Mouse (Mus musculus): ENCODE data around the gene Rbfox1. TPM values are rescaled to one million over a fixed set of nuclear protein-coding genes. Genes with fewer than 3 reads are reported as not detected.

The Rbfox1 gene
- polyA plus RNA-seq, 1 experiment: not detected

DNA sequence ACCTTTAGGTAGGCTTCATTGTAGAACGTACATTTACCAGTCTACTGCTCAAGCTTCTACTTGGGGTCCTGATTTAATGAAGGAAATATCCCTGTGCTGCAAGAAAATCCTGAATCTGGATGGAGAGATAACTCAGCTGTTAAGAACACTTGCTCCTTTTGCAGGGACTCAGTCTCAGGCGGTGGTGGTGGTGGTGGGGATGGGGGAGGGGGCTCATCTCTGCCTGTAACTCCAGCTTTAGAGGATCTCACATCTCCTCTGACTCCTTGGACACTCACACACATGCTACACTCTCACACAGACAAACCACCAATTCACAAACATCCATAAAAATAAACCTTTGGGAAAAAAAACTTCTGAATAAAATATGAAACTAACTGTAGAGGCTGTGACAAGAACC, 1101.3 kb downstream of the Rbfox1 start:
- Histone ChIP-seq H3K4me1 (ENCODE audit: control insufficient read depth, insufficient read depth, low read length) (no peaks in the 10 kb centered on the region), H3K4me3 (ENCODE audit: insufficient read depth, low read depth, low read length) (no peak overlapping the region), H3K27ac (ENCODE audit: insufficient read depth, low read depth, low read length) (no peak overlapping the region)
- 68% methylated on average over 2 of the region's 2 CpGs for WGBS
- TF ChIP-seq CTCF (IDR thresholded peaks at IDR 0.05; ENCODE audit: insufficient read depth, low read depth, low read length) (no peak), POLR2A (IDR thresholded peaks at IDR 0.05; ENCODE audit: insufficient read depth, low read depth, low read length) (no peak)

GRCm38 (mm10) chr16:6992251-6992650, 1107.1 kb downstream of the Rbfox1 start:
- H3K27ac ChIP-seq (ENCODE audit: insufficient read depth, low read depth, low read length): no peak overlapping the region
- H3K4me1 ChIP-seq (ENCODE audit: control insufficient read depth, insufficient read depth, low read length): no peaks in the 10 kb centered on the region
- no peak overlapping the region for H3K4me3 ChIP-seq (ENCODE audit: insufficient read depth, low read depth, low read length)
- 88% methylated on average over 5 of the region's 5 CpGs for WGBS
- TF ChIP-seq POLR2A (IDR thresholded peaks at IDR 0.05; ENCODE audit: insufficient read depth, low read depth, low read length) (no peak), CTCF (IDR thresholded peaks at IDR 0.05; ENCODE audit: insufficient read depth, low read depth, low read length) (no peak)

DNA sequence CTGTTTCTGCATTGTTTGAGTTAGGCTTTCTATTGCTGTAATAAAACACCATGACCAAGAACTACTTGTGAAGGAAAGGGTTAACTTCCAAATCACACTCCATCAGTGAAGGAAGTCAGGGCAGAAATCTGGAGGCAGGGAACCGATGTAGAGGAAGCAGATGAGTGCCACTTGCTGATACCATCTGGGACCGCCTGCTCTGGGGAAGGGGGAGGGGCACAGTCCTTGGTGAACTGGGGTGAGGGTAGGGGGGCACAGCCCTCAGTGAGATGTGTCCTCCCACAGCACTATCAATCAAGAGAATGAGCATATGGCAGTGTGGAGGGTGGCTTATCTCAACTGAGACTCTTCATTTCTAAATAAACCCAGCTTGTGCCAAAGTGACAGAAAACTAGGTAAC, 1108.0 kb downstream of the Rbfox1 start:
- Histone ChIP-seq H3K27ac (ENCODE audit: insufficient read depth, low read depth, low read length) (no peak overlapping the region), H3K4me3 (ENCODE audit: insufficient read depth, low read depth, low read length) (no peak overlapping the region), H3K4me1 (ENCODE audit: control insufficient read depth, insufficient read depth, low read length) (no peaks in the 10 kb centered on the region)
- WGBS: 67% methylated on average over 2 of the region's 2 CpGs
- TF ChIP-seq CTCF (IDR thresholded peaks at IDR 0.05; ENCODE audit: insufficient read depth, low read depth, low read length) (no peak), POLR2A (IDR thresholded peaks at IDR 0.05; ENCODE audit: insufficient read depth, low read depth, low read length) (no peak)

DNA sequence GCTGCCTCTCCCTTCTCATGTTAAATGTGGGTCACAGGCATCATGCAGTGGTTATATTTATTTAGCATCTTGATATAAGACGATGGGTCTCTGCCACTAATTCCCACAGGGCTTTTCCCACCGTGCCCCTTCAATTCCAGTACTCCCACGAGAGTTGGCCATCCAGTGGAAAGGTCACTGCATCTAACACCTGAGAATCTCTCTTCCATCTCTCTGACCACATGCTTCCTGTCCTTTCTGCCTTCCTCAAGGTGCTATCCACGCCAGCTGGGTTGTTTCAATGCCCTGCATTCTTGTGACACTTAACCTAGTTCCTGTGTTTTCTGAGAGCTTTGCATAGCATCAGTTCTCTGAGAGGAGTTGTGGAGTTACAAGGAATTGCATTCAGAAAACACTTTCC, 1112.0 kb downstream of the Rbfox1 start:
- Histone ChIP-seq H3K4me1 (ENCODE audit: control insufficient read depth, insufficient read depth, low read length) (no peaks in the 10 kb centered on the region), H3K27ac (ENCODE audit: insufficient read depth, low read depth, low read length) (no peak overlapping the region), H3K4me3 (ENCODE audit: insufficient read depth, low read depth, low read length) (no peak overlapping the region)
- 76% methylated on average over 4 of the region's 4 CpGs for WGBS
- TF ChIP-seq CTCF (IDR thresholded peaks at IDR 0.05; ENCODE audit: insufficient read depth, low read depth, low read length) (no peak), POLR2A (IDR thresholded peaks at IDR 0.05; ENCODE audit: insufficient read depth, low read depth, low read length) (no peak)

GRCm38 (mm10) chr16:6997834-6998233, 1112.7 kb downstream of the Rbfox1 start:
- Histone ChIP-seq H3K4me1 (ENCODE audit: control insufficient read depth, insufficient read depth, low read length) (no peaks in the 10 kb centered on the region), H3K27ac (ENCODE audit: insufficient read depth, low read depth, low read length) (no peak overlapping the region), H3K4me3 (ENCODE audit: insufficient read depth, low read depth, low read length) (no peak overlapping the region)
- 71% methylated on average over 7 of the region's 7 CpGs for WGBS
- TF ChIP-seq POLR2A (IDR thresholded peaks at IDR 0.05; ENCODE audit: insufficient read depth, low read depth, low read length) (no peak), CTCF (IDR thresholded peaks at IDR 0.05; ENCODE audit: insufficient read depth, low read depth, low read length) (no peak)

DNA sequence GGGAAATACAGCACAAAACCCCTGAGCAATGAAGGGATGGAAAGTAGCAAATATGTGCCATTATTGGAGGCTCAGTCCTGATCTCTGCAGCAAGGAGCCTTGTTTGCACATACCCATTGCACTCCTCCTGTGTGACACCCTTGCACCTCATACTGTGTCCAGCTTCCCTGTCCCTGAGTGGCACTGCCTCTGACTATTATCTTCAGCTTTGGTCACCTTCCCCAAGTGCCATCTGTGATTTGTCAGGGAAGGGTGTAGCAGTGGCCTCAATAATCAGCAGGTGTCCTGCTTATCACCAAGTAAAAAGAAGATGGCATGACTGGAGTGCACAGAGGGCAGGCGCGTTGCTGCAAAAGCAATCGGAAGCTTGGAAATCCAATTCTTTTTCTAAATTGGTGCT, 1119.4 kb downstream of the Rbfox1 start:
- Histone ChIP-seq H3K4me3 (ENCODE audit: insufficient read depth, low read depth, low read length) (no peak overlapping the region), H3K4me1 (ENCODE audit: control insufficient read depth, insufficient read depth, low read length) (no peaks in the 10 kb centered on the region), H3K27ac (ENCODE audit: insufficient read depth, low read depth, low read length) (no peak overlapping the region)
- 98% methylated on average over 3 of the region's 3 CpGs for WGBS
- TF ChIP-seq CTCF (IDR thresholded peaks at IDR 0.05; ENCODE audit: insufficient read depth, low read depth, low read length) (no peak), POLR2A (IDR thresholded peaks at IDR 0.05; ENCODE audit: insufficient read depth, low read depth, low read length) (no peak)

- Histone ChIP-seq H3K4me1 (ENCODE audit: control insufficient read depth, insufficient read depth, low read length) (no peaks in the 10 kb centered on the region), H3K4me3 (ENCODE audit: insufficient read depth, low read depth, low read length) (no peak overlapping the region), H3K27ac (ENCODE audit: insufficient read depth, low read depth, low read length) (no peak overlapping the region)
- 32% methylated on average over 3 of the region's 3 CpGs for WGBS
- TF ChIP-seq CTCF (IDR thresholded peaks at IDR 0.05; ENCODE audit: insufficient read depth, low read depth, low read length) (no peak), POLR2A (IDR thresholded peaks at IDR 0.05; ENCODE audit: insufficient read depth, low read depth, low read length) (no peak)
Measured at GRCm38 (mm10) chr16:7005478-7005877, 1120.3 kb downstream of the Rbfox1 start.

- Histone ChIP-seq H3K4me1 (ENCODE audit: control insufficient read depth, insufficient read depth, low read length) (no peaks in the 10 kb centered on the region), H3K4me3 (ENCODE audit: insufficient read depth, low read depth, low read length) (no peak overlapping the region), H3K27ac (ENCODE audit: insufficient read depth, low read depth, low read length) (no peak overlapping the region)
- WGBS: 82% methylated on average over 7 of the region's 7 CpGs
- TF ChIP-seq POLR2A (IDR thresholded peaks at IDR 0.05; ENCODE audit: insufficient read depth, low read depth, low read length) (no peak), CTCF (IDR thresholded peaks at IDR 0.05; ENCODE audit: insufficient read depth, low read depth, low read length) (no peak)
Measured at GRCm38 (mm10) chr16:7017310-7017709, 1132.2 kb downstream of the Rbfox1 start.

GRCm38 (mm10) chr16:7034231-7034630, 1149.1 kb downstream of the Rbfox1 start:
- Histone ChIP-seq H3K27ac (ENCODE audit: insufficient read depth, low read depth, low read length) (no peak overlapping the region), H3K4me3 (ENCODE audit: insufficient read depth, low read depth, low read length) (no peak overlapping the region), H3K4me1 (ENCODE audit: control insufficient read depth, insufficient read depth, low read length) (peaks cover 9% of the 10 kb centered on the region)
- 89% methylated on average over 5 of the region's 5 CpGs for WGBS
- no peak for TF ChIP-seq CTCF (IDR thresholded peaks at IDR 0.05; ENCODE audit: insufficient read depth, low read depth, low read length)
- TF ChIP-seq POLR2A (IDR thresholded peaks at IDR 0.05; ENCODE audit: insufficient read depth, low read depth, low read length): no peak

- TF ChIP-seq POLR2A (IDR thresholded peaks at IDR 0.05; ENCODE audit: insufficient read depth, low read depth, low read length) (no peak), CTCF (IDR thresholded peaks at IDR 0.05; ENCODE audit: insufficient read depth, low read depth, low read length) (no peak)
- no peak overlapping the region for H3K4me3 ChIP-seq (ENCODE audit: insufficient read depth, low read depth, low read length)
- 89% methylated on average over 3 of the region's 3 CpGs for WGBS
- no peak overlapping the region for H3K27ac ChIP-seq (ENCODE audit: insufficient read depth, low read depth, low read length)
- H3K4me1 ChIP-seq (ENCODE audit: control insufficient read depth, insufficient read depth, low read length): peaks cover 16% of the 10 kb centered on the region
Measured at GRCm38 (mm10) chr16:7036566-7036965, 1151.4 kb downstream of the Rbfox1 start.

Measured in olfactory bulb, adult 2 months (tissue).